Mouse (Mus musculus) stomach, embryonic 16.5 days (tissue): ENCODE results near the gene Zfp677. TPM values are rescaled to one million over a fixed set of nuclear protein-coding genes. Genes with fewer than 3 reads are reported as not detected.

Source experiments
- polyA plus RNA-seq: library from polyadenylated mRNA; unstranded; fragments of >200 nt; fragmentation: Nextera tagmentation; extraction: Ambion mirVana; gene quantifications from 2 replicates; pipeline ENCODE4 v1.2.1, GENCODE M21; 2015

Gene Zfp677
- polyA plus RNA-seq, 1 experiment from 2014 or later, result 3.6 TPM

Other genes with a start within 250 kb of the Zfp677 start
- not detected in 2 replicates for gene Vmn1r234, start 157.7 kb upstream of the Zfp677 start, polyA plus RNA-seq
- not detected in 2 replicates for gene Vmn1r235, start 127.3 kb upstream of the Zfp677 start, polyA plus RNA-seq
- not detected in 2 replicates for gene Vmn1r236, start 100.8 kb upstream of the Zfp677 start, polyA plus RNA-seq
- gene Vmn1r237, start 71.9 kb upstream of the Zfp677 start, polyA plus RNA-seq, result not detected in 2 replicates
- gene Zfp54, start 39.5 kb downstream of the Zfp677 start, polyA plus RNA-seq, result 7.1 and 8.2 TPM in 2 replicates
- 14.5 and 16.8 TPM in 2 replicates for gene Zfp51, start 66.6 kb downstream of the Zfp677 start, polyA plus RNA-seq
- 13.8 and 14.3 TPM in 2 replicates for gene Zfp53, start 105.2 kb downstream of the Zfp677 start, polyA plus RNA-seq
- 5.8 and 6.6 TPM in 2 replicates for gene Zfp52, start 151.8 kb downstream of the Zfp677 start, polyA plus RNA-seq
- 19.0 and 21.3 TPM in 2 replicates for gene Zfp948, start 183.3 kb downstream of the Zfp677 start, polyA plus RNA-seq